Mouse (Mus musculus): ENCODE results near the gene Hspa13. TPM values are rescaled to one million over a fixed set of nuclear protein-coding genes. Genes with fewer than 3 reads are reported as not detected.

Gene Hspa13
- polyA plus RNA-seq, 1 experiment, result 4.7 TPM

DNA sequence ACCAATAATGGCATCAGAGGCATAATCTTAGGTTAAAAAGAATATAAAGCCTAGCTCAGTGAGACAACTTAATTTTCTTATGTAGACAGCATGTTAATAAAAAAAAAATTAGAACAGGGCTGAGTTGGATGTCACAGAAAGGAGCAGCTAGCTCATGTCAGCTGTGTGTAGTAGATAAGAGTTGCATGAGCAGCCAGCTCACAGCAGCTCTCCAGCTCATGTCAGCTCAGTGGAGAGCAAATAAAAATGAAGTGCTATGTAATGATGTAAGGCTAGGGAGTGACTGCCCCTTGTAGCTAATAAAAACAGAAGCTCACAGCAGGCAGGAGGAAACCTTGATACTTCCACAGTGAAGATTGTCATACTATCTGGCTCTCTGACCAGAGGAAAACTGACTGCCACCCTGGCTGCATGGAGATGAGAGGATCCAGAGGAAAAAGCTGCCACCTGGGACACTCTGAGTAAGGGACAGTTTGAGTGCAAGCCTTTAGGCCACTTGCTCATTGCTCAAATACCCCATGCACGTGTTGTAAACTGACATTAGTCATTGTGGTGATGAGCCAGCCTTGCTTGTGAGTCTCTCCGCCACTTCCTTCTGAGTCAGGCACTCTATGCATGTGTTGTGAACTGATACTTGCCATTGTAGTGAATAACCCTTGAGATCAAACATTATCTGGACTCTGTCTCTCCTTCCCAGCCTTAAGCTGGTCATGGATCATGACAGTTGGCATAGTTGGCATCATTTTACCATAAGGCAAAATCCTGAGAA is 49.3 kb downstream of the Hspa13 start:
- Histone ChIP-seq H3K4me1 (ENCODE audit: control insufficient read depth, insufficient read depth, low read length) (no peaks in the 10 kb centered on the region), H3K27ac (ENCODE audit: control insufficient read depth, insufficient read depth, low read depth, low read length, poor library complexity) (no peak overlapping the region), H3K4me3 (replicated peaks; ENCODE audit: control insufficient read depth, low read depth, low read length) (no peak overlapping the region)
- TF ChIP-seq POLR2A (IDR thresholded peaks at IDR 0.05; ENCODE audit: borderline replicate concordance, control insufficient read depth, low read depth, low read length) (no peak), CTCF (IDR thresholded peaks at IDR 0.05; ENCODE audit: control insufficient read depth, insufficient read depth, low read length) (no peak)
- WGBS, result 24% methylated on average over 2 of the region's 2 CpGs

DNA sequence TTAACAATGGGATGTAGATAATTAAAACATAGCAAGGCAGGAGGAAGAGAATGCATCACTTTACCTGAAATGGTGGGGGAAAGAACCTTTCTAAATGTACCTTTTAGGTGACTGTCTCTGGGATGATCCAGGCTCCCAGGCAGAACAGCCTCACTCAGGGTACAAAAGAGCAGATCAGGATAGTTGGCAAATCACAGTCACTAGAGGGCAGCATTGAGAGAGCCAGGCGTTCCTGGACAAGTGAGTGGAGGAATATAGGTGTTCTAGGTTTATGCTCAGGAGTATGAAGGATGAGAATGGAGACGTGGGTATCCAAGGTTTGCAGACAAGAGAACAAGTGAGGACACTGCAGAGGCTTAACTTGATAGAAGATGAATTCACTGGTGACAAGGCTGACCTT is 70.7 kb downstream of the Hspa13 start:
- TF ChIP-seq POLR2A (IDR thresholded peaks at IDR 0.05; ENCODE audit: borderline replicate concordance, control insufficient read depth, low read depth, low read length), result no peak
- TF ChIP-seq CTCF (IDR thresholded peaks at IDR 0.05; ENCODE audit: control insufficient read depth, insufficient read depth, low read length), result peak; percentile 53
- Histone ChIP-seq H3K4me1 (ENCODE audit: control insufficient read depth, insufficient read depth, low read length) (no peaks in the 10 kb centered on the region), H3K27ac (ENCODE audit: control insufficient read depth, insufficient read depth, low read depth, low read length, poor library complexity) (no peak overlapping the region), H3K4me3 (replicated peaks; ENCODE audit: control insufficient read depth, low read depth, low read length) (no peak overlapping the region)
- 3% methylated on average over 2 of the region's 2 CpGs for WGBS

Other genes with a start within 250 kb of the Hspa13 start
- gene Lipi, start 181.0 kb downstream of the Hspa13 start, polyA plus RNA-seq (2011; ENCODE audit: insufficient read depth, insufficient read length, low replicate concordance, missing spikeins), result not detected in 2 replicates
- not detected in 2 replicates for gene Rbm11, start 174.3 kb downstream of the Hspa13 start, polyA plus RNA-seq (2011; ENCODE audit: insufficient read depth, insufficient read length, low replicate concordance, missing spikeins)

All from bone marrow, adult 2 months (tissue).